Comparison of ENCODE assay signal across 16 mouse cellular contexts in genomic region chr17:24913984-24914383, GRCm38 (mm10).
"Had no signal": no experiment of that assay in that cellular context is flagged by ENCODE, and none has a peak within 500 bp of the region (broad histone marks: within the 10 kb centered on the region; RNA-seq: fewer than 3 reads in every experiment).

No protein-coding gene starts in this region.

- H3K9me3 ChIP-seq: neural tube, embryonic 13.5 days; neural tube, embryonic 15.5 days; stomach, embryonic 15.5 days had no signal

- H3K4me2 ChIP-seq: neural tube, embryonic 13.5 days; neural tube, embryonic 15.5 days; stomach, embryonic 15.5 days had no signal

- H3K4me3 ChIP-seq: neural tube, embryonic 13.5 days; neural tube, embryonic 15.5 days; stomach, embryonic 15.5 days had no signal

- DNase-seq: retina, postnatal 1 day; right cerebral cortex, adult 18-20 months; right cerebral cortex, postnatal 14 days; right cerebral cortex, postnatal 25 days; right cerebral cortex, postnatal 4 days; spleen, adult 18-20 months; thymus, adult 18-20 months; thymus, adult 2 months; thymus, postnatal 14 days; thymus, postnatal 25 days; thymus, postnatal 36 days; thymus, postnatal 4 days had no signal

- H3K27ac ChIP-seq: neural tube, embryonic 13.5 days; neural tube, embryonic 15.5 days; stomach, embryonic 15.5 days; stomach, postnatal 0 days had no signal

- H3K9ac ChIP-seq: neural tube, embryonic 13.5 days; neural tube, embryonic 15.5 days; stomach, embryonic 15.5 days had no signal

- H3K27me3 ChIP-seq: neural tube, embryonic 13.5 days; neural tube, embryonic 15.5 days; stomach, embryonic 15.5 days had no signal

- H3K4me1 ChIP-seq: neural tube, embryonic 13.5 days; neural tube, embryonic 15.5 days; stomach, embryonic 15.5 days had no signal
